Mouse (Mus musculus): ENCODE results near the gene Gm14214.

DNA sequence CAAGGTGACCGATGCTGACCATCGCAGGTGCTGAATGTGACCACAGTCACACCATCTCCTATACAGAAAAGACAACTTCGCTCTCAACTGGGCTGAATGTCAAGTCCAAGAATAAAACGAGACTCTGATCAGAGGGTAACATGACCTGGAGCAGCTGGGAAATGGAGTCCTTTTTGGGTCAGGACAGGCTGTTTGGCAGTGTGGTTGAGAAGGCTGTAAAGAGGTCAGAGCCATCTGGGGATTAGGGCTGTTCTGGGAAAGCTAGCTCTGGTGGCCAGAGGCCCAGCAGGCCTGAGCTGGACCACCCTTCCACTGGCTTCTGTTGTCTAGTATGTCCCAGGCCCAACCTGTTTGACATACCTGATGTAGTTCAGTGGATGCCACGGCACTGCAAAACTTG lies 31.2 kb downstream of the Gm14214 start:
- no peak for TF ChIP-seq CTCF (IDR thresholded peaks at IDR 0.05; ENCODE audit: insufficient read depth, low read depth, low read length)
- no peak for TF ChIP-seq POLR2A (IDR thresholded peaks at IDR 0.05; ENCODE audit: insufficient read depth, low read depth, low read length)
